Mouse (Mus musculus) embryonic facial prominence, embryonic 13.5 days (tissue): ENCODE data around the gene Olfr374. TPM values are rescaled to one million over a fixed set of nuclear protein-coding genes. Genes with fewer than 3 reads are reported as not detected.
"Not testable (repeated sequence)": the region's sequence is repeated elsewhere in the genome, so short reads cannot be mapped to it uniquely, and the experiment has no call there.

Source experiments
- ATAC-seq: fragments of 200-750 bp; cut with Nextera tagmentation; 2 replicates; pipeline ENCODE4 v1.8.0; 2017; ENCODE audit warnings: low read depth; ENCODE audit not compliant: insufficient number of reproducible peaks, insufficient read depth, low FRiP score, low TSS enrichment
- H3K27ac ChIP-seq: fragments of 300-500 bp; sonication (generic); 2 replicates; pipeline ENCODE4 v1.5.1; 2015; ENCODE audit warnings: moderate library complexity, mild to moderate bottlenecking, inconsistent platforms
- H3K27me3 ChIP-seq: fragments of 300-500 bp; sonication (generic); 2 replicates; pipeline ENCODE4 v1.6.1; 2015; ENCODE audit warnings: mild to moderate bottlenecking, inconsistent platforms
- H3K36me3 ChIP-seq: fragments of 300-500 bp; sonication (generic); 2 replicates; pipeline ENCODE4 v1.6.1; 2015; ENCODE audit warnings: mild to moderate bottlenecking, inconsistent platforms
- H3K4me1 ChIP-seq: fragments of 300-500 bp; sonication (generic); 2 replicates; pipeline ENCODE4 v1.6.1; 2015; ENCODE audit warnings: inconsistent platforms
- H3K4me2 ChIP-seq: fragments of 300-500 bp; sonication (generic); 2 replicates; pipeline ENCODE4 v1.6.1; 2015; ENCODE audit warnings: moderate library complexity, mild to moderate bottlenecking, inconsistent platforms
- H3K4me3 ChIP-seq: fragments of 300-500 bp; sonication (generic); 2 replicates; pipeline ENCODE4 v1.5.1; 2015; ENCODE audit warnings: mild to moderate bottlenecking, inconsistent platforms
- H3K9ac ChIP-seq: fragments of 300-500 bp; sonication (generic); 2 replicates; pipeline ENCODE4 v1.6.1; 2015; ENCODE audit warnings: mild to moderate bottlenecking, inconsistent platforms
- H3K9me3 ChIP-seq: fragments of 300-500 bp; sonication (generic); 2 replicates; pipeline ENCODE4 v1.6.1; 2016; ENCODE audit warnings: inconsistent platforms
- WGBS: fragments of 180-500 bp; shearing (Covaris S2); methylation state at CpG from one replicate; pipeline ENCODE4 v1.1.7; 2015; ENCODE audit warnings: mixed read lengths; 5-methylcytosine and 5-hydroxymethylcytosine counted together
- polyA plus RNA-seq: library from polyadenylated mRNA; unstranded; fragments of >200 nt; fragmentation: Nextera tagmentation; extraction: Ambion mirVana; gene quantifications from 2 replicates; pipeline ENCODE4 v1.2.1, GENCODE M21; 2015

The Olfr374 gene
- polyA plus RNA-seq, 1 experiment from 2014 or later = 0.03 TPM

GRCm38 (mm10) chr8:72118616-72119015, 11.8 kb downstream of the Olfr374 start:
- 55% methylated on average over 4 of the region's 4 CpGs for WGBS
- Histone ChIP-seq H3K9me3 (no peaks in the 10 kb centered on the region), H3K4me2 (no peak overlapping the region), H3K27me3 (no peaks in the 10 kb centered on the region), H3K4me3 (no peak overlapping the region), H3K9ac (no peak overlapping the region), H3K36me3 (no peaks in the 10 kb centered on the region), H3K27ac (no peak overlapping the region), H3K4me1 (peaks cover 7% of the 10 kb centered on the region; the same call in 1 of the 2 replicates)
- ATAC-seq = no peak

DNA sequence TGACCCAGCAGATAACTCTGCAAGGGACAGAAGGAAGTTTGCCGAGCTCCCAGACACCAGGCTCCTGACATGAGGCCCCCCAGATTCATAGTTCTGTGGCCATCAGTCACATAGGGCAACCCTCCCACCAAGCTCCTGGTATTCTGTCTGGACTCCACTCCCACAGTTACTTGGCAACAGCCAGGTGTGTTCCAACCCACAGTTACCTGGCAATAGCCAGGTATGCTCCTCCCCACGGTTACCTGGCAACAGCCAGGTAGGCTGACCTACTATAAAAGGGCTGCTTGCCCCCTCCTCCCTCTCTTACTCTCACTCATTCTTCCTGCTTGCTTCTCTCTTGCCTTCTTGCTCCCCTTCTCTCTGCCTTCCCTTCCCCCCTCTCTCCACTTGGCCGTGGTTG, 14.6 kb downstream of the Olfr374 start:
- not testable (repeated sequence) for H3K27ac ChIP-seq, H3K27me3 ChIP-seq, H3K36me3 ChIP-seq, H3K9ac ChIP-seq, H3K4me3 ChIP-seq, H3K9me3 ChIP-seq, H3K4me1 ChIP-seq, H3K4me2 ChIP-seq
- 0 out of 2 replicates have a peak, but pooled peaks have one; percentile 3 for ATAC-seq
- WGBS = 36% methylated on average over 3 of the region's 3 CpGs

- Histone ChIP-seq H3K9ac (no peak overlapping the region), H3K27ac (no peak overlapping the region), H3K4me1 (peaks cover 7% of the 10 kb centered on the region; the same call in 1 of the 2 replicates), H3K36me3 (no peaks in the 10 kb centered on the region), H3K27me3 (no peaks in the 10 kb centered on the region), H3K4me2 (no peak overlapping the region), H3K4me3 (no peak overlapping the region), H3K9me3 (no peaks in the 10 kb centered on the region)
- WGBS = 28% methylated on average over 1 of the region's 1 CpGs
- ATAC-seq = no peak
Measured at GRCm38 (mm10) chr8:72121997-72122396, 15.2 kb downstream of the Olfr374 start.

DNA sequence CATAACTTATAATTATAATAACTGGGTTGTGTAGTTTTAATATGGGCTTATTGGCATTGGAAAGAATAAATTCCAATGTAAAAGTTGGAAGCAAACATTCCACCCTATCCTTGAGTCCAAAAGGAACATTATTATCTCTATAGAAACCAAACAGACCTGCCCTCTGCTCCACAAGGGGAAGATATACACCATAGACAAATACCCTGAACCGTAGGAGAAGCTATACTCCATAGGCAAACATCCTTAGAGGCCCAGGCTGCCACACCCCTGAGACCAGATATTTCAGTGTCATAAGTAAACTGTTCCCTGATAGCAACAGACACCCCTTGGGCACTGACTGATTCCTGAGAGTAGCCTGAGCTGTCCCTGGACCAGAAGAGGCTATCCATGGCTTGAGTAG, 21.0 kb downstream of the Olfr374 start:
- Histone ChIP-seq H3K9me3 (no peaks in the 10 kb centered on the region), H3K4me3 (no peak overlapping the region), H3K27me3 (no peaks in the 10 kb centered on the region), H3K9ac (no peak overlapping the region), H3K4me2 (no peak overlapping the region), H3K36me3 (no peaks in the 10 kb centered on the region), H3K27ac (no peak overlapping the region), H3K4me1 (no peaks in the 10 kb centered on the region)
- 78% methylated on average over 1 of the region's 1 CpGs for WGBS
- no peak for ATAC-seq

- Histone ChIP-seq H3K4me1 (0 out of 2 replicates have a peak, but pooled peaks cover 2% of the 10 kb centered on the region), H3K4me3 (no peak overlapping the region), H3K4me2 (no peak overlapping the region), H3K9ac (no peak overlapping the region), H3K27ac (peak overlapping the region; percentile 11; the same call in 1 of the 2 replicates), H3K27me3 (no peaks in the 10 kb centered on the region), H3K9me3 (no peaks in the 10 kb centered on the region), H3K36me3 (no peaks in the 10 kb centered on the region)
- ATAC-seq = no peak
- 34% methylated on average over 2 of the region's 2 CpGs for WGBS
Measured at GRCm38 (mm10) chr8:72131251-72131650, 24.4 kb downstream of the Olfr374 start.

GRCm38 (mm10) chr8:72131901-72132300, 25.1 kb downstream of the Olfr374 start:
- Histone ChIP-seq H3K4me3 (no peak overlapping the region), H3K9me3 (no peaks in the 10 kb centered on the region), H3K4me1 (peaks cover 5% of the 10 kb centered on the region), H3K9ac (no peak overlapping the region), H3K27ac (peak overlapping the region; percentile 11; the same call in 1 of the 2 replicates), H3K36me3 (no peaks in the 10 kb centered on the region), H3K4me2 (no peak overlapping the region), H3K27me3 (no peaks in the 10 kb centered on the region)
- 70% methylated on average over 2 of the region's 2 CpGs for WGBS
- ATAC-seq = no peak

- no peak overlapping the region for H3K4me3 ChIP-seq
- H3K27ac ChIP-seq = no peak overlapping the region
- no peaks in the 10 kb centered on the region for H3K9me3 ChIP-seq
- H3K36me3 ChIP-seq = no peaks in the 10 kb centered on the region
- no peaks in the 10 kb centered on the region for H3K27me3 ChIP-seq
- ATAC-seq = no peak
- H3K4me2 ChIP-seq = no peak overlapping the region
- H3K4me1 ChIP-seq = peaks cover 10% of the 10 kb centered on the region
- WGBS = 85% methylated on average over 1 of the region's 1 CpGs
- no peak overlapping the region for H3K9ac ChIP-seq
Measured at GRCm38 (mm10) chr8:72132417-72132816, 25.6 kb downstream of the Olfr374 start.

- H3K4me1 ChIP-seq = peaks cover 15% of the 10 kb centered on the region
- H3K27ac ChIP-seq = no peak overlapping the region; the same call in 1 of the 2 replicates
- H3K4me2 ChIP-seq = no peak overlapping the region
- ATAC-seq = no peak
- H3K4me3 ChIP-seq = no peak overlapping the region
- H3K27me3 ChIP-seq = no peaks in the 10 kb centered on the region
- peaks cover 3% of the 10 kb centered on the region for H3K36me3 ChIP-seq
- H3K9ac ChIP-seq = no peak overlapping the region
- WGBS = 90% methylated on average over 1 of the region's 1 CpGs
- no peaks in the 10 kb centered on the region for H3K9me3 ChIP-seq
Measured at GRCm38 (mm10) chr8:72132891-72133290, 26.1 kb downstream of the Olfr374 start.

DNA sequence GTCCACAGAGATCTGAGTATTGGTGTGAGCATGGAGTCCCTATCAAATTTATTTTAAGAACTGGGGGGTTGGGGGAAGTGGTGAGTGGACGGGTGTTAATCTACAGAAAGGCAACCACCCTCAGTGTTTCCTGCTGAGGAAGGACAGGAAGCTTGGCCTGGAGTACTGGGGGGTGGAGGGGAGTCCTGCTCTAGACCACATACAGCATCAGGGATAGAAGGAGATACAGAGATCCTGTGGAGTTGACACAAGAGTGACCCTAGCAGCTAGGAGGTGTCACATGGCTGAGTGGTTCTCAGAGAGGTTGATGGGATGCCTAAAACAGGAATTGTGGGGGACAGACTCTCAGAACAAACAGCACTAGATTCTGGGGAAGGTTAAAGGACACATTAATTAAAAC, 26.7 kb downstream of the Olfr374 start:
- Histone ChIP-seq H3K4me3 (no peak overlapping the region), H3K27me3 (no peaks in the 10 kb centered on the region), H3K27ac (no peak overlapping the region; the same call in 1 of the 2 replicates), H3K9ac (no peak overlapping the region), H3K9me3 (no peaks in the 10 kb centered on the region), H3K4me2 (no peak overlapping the region), H3K36me3 (peaks cover 9% of the 10 kb centered on the region), H3K4me1 (peaks cover 20% of the 10 kb centered on the region)
- WGBS = 45% methylated on average over 1 of the region's 1 CpGs
- no peak for ATAC-seq

DNA sequence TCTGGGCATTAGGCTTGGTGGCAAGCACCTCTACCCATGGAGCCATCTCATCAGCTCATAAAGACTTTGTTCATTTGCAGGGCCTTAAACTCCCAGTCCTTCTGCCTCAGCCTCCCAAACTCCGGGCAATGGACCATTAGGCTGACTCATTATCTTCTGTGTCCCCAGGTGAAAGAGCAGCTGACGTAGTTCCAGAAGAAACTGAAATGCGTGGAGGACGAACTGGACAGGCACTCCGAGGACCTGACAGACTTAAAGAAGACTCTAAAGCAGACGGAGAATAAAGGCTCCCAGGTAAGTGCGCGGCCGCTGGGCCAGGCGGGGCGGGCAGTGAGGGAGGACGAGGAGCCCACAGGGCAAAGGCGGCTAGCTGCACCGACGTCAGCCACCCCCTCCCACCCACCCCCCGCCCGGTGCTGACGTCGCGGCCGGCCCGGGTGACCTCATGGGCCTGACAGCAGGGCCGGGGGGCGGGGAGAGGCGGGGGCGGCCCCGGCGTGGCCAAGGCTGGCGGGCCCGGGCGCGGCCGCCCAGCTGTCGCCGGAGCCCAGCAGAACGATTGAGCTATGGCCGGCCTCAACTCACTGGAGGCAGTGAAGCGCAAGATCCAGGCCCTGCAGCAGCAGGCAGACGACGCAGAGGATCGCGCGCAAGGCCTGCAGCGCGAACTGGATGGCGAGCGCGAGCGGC, 28.1 kb downstream of the Olfr374 start, which contains the start of gene Tpm4:
Gene Tpm4 (plus strand): TSS at position 220 of the 690 bp plus-strand sequence.
- Histone ChIP-seq H3K9ac (peak within 1 kb of the TSS; percentile 97), H3K27ac (peak within 1 kb of the TSS; percentile 100), H3K4me3 (peak within 1 kb of the TSS; percentile 79), H3K36me3 (peaks cover 23% of the 10 kb centered on the region), H3K4me1 (peaks cover 23% of the 10 kb centered on the region), H3K9me3 (no peaks in the 10 kb centered on the region), H3K27me3 (no peaks in the 10 kb centered on the region), H3K4me2 (peak within 1 kb of the TSS; percentile 76)
- peak; percentile 59 for ATAC-seq
- WGBS = under 1% methylated on average over 46 of the region's 49 CpGs

DNA sequence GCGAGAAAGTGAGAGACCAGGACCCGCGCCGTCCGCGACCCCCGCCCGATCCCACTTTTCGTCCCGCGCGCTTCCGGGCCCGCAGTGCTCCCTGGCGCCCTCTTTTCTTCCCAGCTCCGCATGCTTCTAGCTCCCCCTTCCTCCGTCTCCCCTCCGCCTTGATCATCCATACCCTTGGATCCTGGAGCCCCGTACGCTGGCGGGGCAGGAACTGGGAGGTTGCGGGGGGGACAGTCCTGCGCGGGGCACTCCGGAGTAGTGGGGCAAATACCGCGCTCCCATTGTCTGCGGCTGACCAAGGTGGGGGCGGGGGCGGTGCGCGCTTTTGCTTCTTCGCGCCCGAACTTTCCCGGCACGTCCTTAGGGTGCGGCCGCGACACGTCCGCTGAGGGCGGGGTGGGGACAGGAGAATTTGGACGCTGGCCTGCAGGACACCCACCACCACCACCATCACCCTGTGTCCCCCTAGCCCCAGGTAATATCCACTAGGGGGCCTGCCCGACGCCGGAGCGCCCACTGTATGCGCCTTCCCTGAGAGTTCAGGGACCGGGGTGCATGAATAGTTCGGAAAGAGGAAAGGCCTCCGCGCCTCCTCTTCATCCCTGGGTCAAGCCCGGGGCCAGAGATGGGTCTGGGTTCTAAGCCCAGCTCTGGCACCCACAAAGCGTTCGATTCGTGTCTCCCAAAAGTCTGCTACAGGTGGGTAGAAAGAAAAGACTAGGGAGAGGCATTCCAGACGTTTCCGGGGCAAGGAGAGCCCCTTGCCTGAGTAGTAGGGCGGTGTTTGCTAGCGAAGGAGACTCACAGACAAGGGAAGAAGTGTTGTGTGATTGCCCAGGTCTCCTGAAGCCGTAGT, 28.8 kb downstream of the Olfr374 start:
- Histone ChIP-seq H3K27ac (peak overlapping the region; percentile 100), H3K9ac (peak overlapping the region; percentile 97), H3K4me2 (peak overlapping the region; percentile 76), H3K4me1 (peaks cover 23% of the 10 kb centered on the region), H3K36me3 (peaks cover 30% of the 10 kb centered on the region), H3K27me3 (no peaks in the 10 kb centered on the region), H3K4me3 (peak overlapping the region; percentile 79), H3K9me3 (no peaks in the 10 kb centered on the region)
- WGBS = under 1% methylated on average over 58 of the region's 62 CpGs
- peak; percentile 57 for ATAC-seq
